Mouse (Mus musculus) c-Kit-positive CD71-negative TER-119-negative erythroid progenitor cells, embryonic 14.5 days (primary cell): ENCODE measurements around the gene Hdac5.
A peak's percentile ranks its signal among the peaks of the same experiment; 100 is the strongest.

Experiments
- DNase-seq: peaks from one replicate; pipeline ENCODE4 v3.0.0-alpha.2; 2013; ENCODE audit warnings: low read depth

Hdac5 gene

GRCm38 (mm10) chr11:102230006-102230741 is at the start of gene Hdac5:
Gene Hdac5, minus strand, starts transcription at chr11:102230166.
- DNase-seq, result peak; percentile 99

GRCm38 (mm10) chr11:102279595-102279994 is 49.6 kb upstream of the Hdac5 start:
- DNase-seq, result no peak

- no peak for DNase-seq
These were observed 47.8 kb upstream of the Hdac5 start for GRCm38 (mm10) chr11:102277754-102278153.

DNA sequence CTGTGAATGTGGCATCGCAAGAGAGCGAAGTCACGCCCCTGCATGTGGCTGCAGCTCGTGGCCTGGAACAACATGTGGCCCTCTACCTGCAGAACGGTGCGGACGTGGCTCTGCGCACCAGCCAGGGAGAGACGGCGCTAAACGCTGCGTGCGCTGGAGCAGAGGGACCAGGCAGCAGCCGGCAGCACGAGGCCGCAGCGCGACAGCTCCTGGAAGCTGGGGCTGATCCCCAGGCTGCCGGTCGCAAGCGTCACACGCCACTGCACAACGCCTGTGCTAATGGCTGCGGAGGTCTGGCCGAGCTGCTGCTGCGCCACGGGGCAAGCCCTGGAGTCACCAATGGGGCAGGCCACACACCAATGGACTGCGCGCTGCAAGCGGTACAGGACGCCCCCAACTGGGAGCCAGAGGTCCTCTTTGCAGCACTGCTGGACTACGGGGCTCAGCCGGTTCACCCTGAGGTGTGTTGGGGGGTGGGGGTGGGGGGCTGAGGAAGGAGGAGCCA is 46.5 kb upstream of the Hdac5 start:
- DNase-seq, result no peak

- no peak for DNase-seq
These were observed 38.7 kb upstream of the Hdac5 start, which contains the start of gene Asb16 for GRCm38 (mm10) chr11:102268520-102269244. Gene Asb16, plus strand, starts transcription at chr11:102268743.

- peak; percentile 45 for DNase-seq
These were observed 37.5 kb upstream of the Hdac5 start for GRCm38 (mm10) chr11:102267480-102267879.

- DNase-seq, result no peak
These were observed 36.8 kb upstream of the Hdac5 start for GRCm38 (mm10) chr11:102266631-102267355.

- no peak for DNase-seq
These were observed 35.9 kb upstream of the Hdac5 start for GRCm38 (mm10) chr11:102265816-102266215.

- DNase-seq, result no peak
These were observed 33.2 kb upstream of the Hdac5 start for GRCm38 (mm10) chr11:102263211-102263610.

DNA sequence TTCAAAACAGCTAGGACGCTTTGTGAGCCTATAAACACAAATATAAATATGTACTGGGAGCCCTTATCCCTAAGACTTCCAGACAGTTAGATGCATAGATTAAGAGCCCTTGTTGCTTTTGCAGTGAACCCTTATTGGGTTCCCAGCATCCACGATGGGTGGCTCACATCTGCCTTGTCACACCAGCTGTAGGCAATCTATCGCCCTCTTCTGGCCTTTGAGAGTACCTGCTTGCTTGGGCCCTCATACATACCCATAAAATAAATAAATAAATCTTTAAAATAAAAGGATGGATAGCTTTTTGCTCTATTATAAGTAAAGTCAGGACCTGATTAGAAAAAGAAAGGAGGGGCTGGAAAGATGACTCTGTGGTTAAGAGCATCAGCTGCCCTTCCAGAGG is 28.6 kb upstream of the Hdac5 start:
- DNase-seq, result no peak

GRCm38 (mm10) chr11:102258095-102258494 is 28.1 kb upstream of the Hdac5 start:
- DNase-seq, result no peak

DNA sequence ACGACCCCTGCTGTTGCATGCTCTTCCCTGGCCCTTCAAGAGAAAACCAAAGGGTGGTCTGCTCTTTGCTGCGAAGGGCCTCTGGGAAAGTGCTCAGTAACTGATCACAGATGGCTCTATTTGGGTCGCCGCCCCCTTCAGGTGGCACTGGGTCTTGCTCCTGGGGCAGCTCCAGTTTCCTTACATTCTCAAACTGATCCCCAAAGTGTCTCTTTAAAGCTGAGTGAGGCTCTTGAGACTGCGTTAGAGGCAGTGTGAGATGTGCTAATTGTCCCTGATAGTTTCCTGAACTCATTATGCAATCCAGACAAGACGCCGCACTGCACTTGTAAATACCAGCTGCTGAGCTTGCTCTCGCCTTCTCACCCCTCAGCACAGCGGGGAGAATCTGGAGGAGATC is 27.5 kb upstream of the Hdac5 start:
- no peak for DNase-seq

DNA sequence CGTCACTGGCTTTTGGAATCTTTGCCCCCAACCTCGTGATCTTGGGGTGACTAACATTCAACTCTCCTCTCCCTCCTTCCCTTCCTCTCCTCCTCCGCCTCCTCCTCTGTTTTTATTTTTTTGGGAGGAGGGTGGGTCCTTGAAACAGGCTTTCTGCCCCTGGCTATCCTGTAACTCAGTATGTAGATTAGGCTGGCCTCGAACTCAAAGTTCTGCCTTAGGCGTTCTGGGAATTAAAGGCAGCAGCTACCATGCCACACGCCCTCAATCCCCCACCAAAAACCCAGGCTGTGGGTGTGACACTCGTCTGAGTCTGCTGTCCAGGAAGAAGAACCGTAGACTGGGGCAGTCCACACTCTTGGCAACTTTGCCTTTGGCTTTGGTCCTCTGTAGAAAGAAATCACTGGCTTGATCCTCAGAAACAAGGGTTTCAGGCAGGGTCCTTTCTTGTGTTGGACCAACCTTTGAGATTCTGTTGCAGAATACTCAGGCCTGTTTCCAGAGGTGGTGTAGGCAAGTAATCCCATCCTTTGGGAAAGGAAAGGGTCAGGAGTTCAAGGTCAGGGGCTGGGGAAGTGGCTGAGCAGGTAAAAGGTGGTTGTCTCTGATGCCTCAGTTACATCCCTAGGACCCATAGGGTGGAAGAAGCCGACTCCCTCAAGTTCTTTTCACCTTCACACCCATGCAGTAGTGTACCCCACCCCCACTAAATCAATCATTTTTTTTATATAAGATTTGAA is 19.6 kb upstream of the Hdac5 start:
- DNase-seq, result no peak

- DNase-seq, result peak; percentile 100
These were observed 18.8 kb upstream of the Hdac5 start, which contains the start of gene BC030867 for GRCm38 (mm10) chr11:102248630-102249230. Gene BC030867, plus strand, starts transcription at chr11:102248882.

DNA sequence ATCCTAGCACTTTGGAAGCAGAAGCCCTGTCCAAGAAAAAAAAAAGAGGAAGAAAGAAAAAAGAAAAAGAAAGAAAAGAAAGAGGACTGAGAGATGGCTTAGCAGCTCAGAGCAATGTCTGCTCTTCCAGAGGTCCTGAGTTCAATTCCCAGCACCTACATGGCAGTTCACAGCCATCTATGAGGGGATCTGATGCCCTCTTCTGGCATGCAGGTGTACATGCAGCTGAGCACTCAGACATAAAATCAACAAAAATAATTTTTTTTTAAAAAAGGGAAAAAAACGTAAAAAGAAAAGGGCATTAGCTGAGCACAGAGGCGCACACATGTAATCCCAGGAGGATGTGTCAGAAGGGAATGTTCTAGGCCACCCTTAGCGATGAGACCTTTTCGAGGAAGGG is 16.9 kb upstream of the Hdac5 start:
- DNase-seq, result no peak

- DNase-seq, result no peak
These were observed 16.3 kb upstream of the Hdac5 start for GRCm38 (mm10) chr11:102246273-102246635.

GRCm38 (mm10) chr11:102245581-102246272 is 15.8 kb upstream of the Hdac5 start:
- DNase-seq, result no peak

DNA sequence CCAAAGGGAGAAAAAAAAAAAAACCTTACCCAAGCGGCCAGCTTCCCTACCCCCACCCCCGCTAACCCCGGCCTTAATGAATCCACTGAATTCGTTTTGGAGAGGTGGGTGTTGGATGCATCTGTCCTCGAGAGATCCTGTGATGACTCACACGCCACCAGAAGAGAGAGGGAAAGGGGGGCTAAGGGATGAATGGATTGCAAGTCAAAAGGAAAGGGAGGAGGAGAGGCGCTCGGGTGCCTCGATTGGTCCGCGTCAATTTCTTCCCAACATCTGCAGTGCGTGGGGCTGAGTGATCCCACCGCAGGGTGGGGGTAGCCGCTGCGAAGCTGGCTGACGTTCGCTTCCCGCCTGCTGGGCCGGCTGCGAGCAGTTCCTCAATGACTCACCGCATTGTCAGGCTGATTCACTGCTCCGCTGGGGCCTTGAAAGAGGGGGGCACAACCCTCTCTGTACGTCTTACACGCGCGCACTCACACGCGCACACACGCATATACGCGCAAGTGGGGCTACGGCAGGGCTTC is 15.0 kb upstream of the Hdac5 start:
- peak; percentile 74 for DNase-seq

DNA sequence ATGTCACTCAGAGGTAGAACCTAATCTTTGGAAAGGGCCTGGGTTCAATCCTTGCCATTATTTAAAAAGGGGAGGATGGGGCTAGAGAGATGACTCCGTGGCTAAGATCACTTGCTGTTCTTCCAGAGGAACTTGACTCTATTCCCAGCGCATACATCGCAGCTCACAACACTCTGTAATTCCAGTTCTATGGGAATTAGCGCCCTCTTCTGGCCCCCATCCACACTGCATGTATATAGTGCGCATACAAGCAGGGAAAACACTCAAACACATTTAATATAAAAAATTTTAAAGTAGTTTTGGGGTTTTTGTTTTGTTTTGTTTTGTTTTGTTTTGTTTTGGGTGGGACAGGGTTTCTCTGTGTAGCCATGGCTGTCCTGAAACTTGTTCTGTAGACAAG is 11.9 kb upstream of the Hdac5 start:
- no peak for DNase-seq

GRCm38 (mm10) chr11:102241246-102241645 is 11.3 kb upstream of the Hdac5 start:
- no peak for DNase-seq

GRCm38 (mm10) chr11:102240636-102241035 is 10.7 kb upstream of the Hdac5 start:
- no peak for DNase-seq
